8 mouse cellular contexts compared by ENCODE assay signal in genomic region chr14:54464293-54465005, GRCm38 (mm10). TPM values are rescaled to one million over a fixed set of nuclear protein-coding genes. Genes with fewer than 3 reads are reported as not detected.
A peak's percentile ranks its signal among the peaks of the same experiment; 100 is the strongest.
DNase-seq lines count a peak whose midpoint lies in the region; ATAC-seq and TF ChIP-seq lines count a peak whose summit lies in the region.

No protein-coding gene starts in this region.

- DNase-seq in A20 (ENCODE audit: low read depth, low spot score) (peak; percentile 94), WW6 (ENCODE audit: low read depth, low spot score) (peak; percentile 78)
- peak; percentile 61 for DNase-seq in gastrocnemius, postnatal 25 days
- peak; percentile 71 to 79 (median 71) for DNase-seq in liver, embryonic 14.5 days (ENCODE audit: low read depth in 3 of 3, low spot score in 3 of 3)
- peak; percentile 83 for DNase-seq in naive thymus-derived CD4-positive, alpha-beta T cell, adult 2 months (ENCODE audit: low read depth)
- peak; percentile 84 for DNase-seq in stomach, postnatal 0 days (ENCODE audit: low spot score)

- peak; percentile 88 for TF ChIP-seq CTCF in liver, embryonic 14.5 days (IDR thresholded peaks at IDR 0.05; ENCODE audit: low read depth)
- peak; percentile 80 for TF ChIP-seq CTCF in stomach, postnatal 0 days (IDR thresholded peaks at IDR 0.05; ENCODE audit: low read depth)

- peak overlapping the region; percentile 72 for H3K4me2 ChIP-seq in intestine, embryonic 15.5 days (replicated peaks)
- peak overlapping the region; percentile 70 for H3K4me2 ChIP-seq in liver, embryonic 14.5 days (ENCODE audit: low read depth)
- peak overlapping the region; percentile 84 for H3K4me2 ChIP-seq in stomach, postnatal 0 days (replicated peaks; ENCODE audit: low read depth)

- peaks cover 19% of the 10 kb centered on the region for H3K36me3 ChIP-seq in intestine, embryonic 15.5 days
- H3K36me3 ChIP-seq in liver, embryonic 14.5 days (replicated peaks; ENCODE audit: control insufficient read depth, insufficient read depth, low read depth) = peaks cover 20% of the 10 kb centered on the region
- H3K36me3 ChIP-seq in stomach, postnatal 0 days (ENCODE audit: control insufficient read depth, insufficient read depth, low read length) = peaks cover 21% of the 10 kb centered on the region

- H3K4me3 ChIP-seq in intestine, embryonic 15.5 days (replicated peaks) = peak overlapping the region; percentile 92
- H3K4me3 ChIP-seq in liver, embryonic 14.5 days (ENCODE audit: insufficient read depth in 1 of 2, low read depth in 2 of 2, low read length in 2 of 2) = peak overlapping the region; percentile 71 to 95
- H3K4me3 ChIP-seq in stomach, postnatal 0 days (ENCODE audit: low read depth, low read length) = peak overlapping the region; percentile 92

- no peaks in the 10 kb centered on the region for H3K27me3 ChIP-seq in intestine, embryonic 15.5 days (replicated peaks)
- no peaks in the 10 kb centered on the region for H3K27me3 ChIP-seq in liver, embryonic 14.5 days (ENCODE audit: control insufficient read depth, insufficient read depth, low read length)
- no peaks in the 10 kb centered on the region for H3K27me3 ChIP-seq in stomach, postnatal 0 days (ENCODE audit: control insufficient read depth, insufficient read depth, low read length)

- peak overlapping the region; percentile 78 for H3K9ac ChIP-seq in intestine, embryonic 15.5 days
- H3K9ac ChIP-seq in liver, embryonic 14.5 days (replicated peaks) = peak overlapping the region; percentile 84
- peak overlapping the region; percentile 92 for H3K9ac ChIP-seq in stomach, postnatal 0 days (ENCODE audit: low read length)

- peak; percentile 77 for ATAC-seq in common myeloid progenitor, adult 5-6 weeks (replicated peaks; ENCODE audit: low read depth, poor library complexity, severe bottlenecking)
- ATAC-seq in intestine, embryonic 15.5 days = peak; percentile 82
- peak; percentile 74 for ATAC-seq in liver, embryonic 14.5 days (ENCODE audit: insufficient read depth)
- ATAC-seq in stomach, postnatal 0 days (ENCODE audit: low FRiP score, low TSS enrichment) = peak; percentile 83

- TF ChIP-seq EP300 in liver, embryonic 14.5 days (IDR thresholded peaks at IDR 0.05; ENCODE audit: low read depth) = no peak
- TF ChIP-seq EP300 in stomach, postnatal 0 days (optimal IDR thresholded peaks at IDR 0.05) = no peak

- H3K27ac ChIP-seq in intestine, embryonic 15.5 days = peak overlapping the region; percentile 85
- H3K27ac ChIP-seq in liver, embryonic 14.5 days = peak overlapping the region; percentile 75
- peak overlapping the region; percentile 95 for H3K27ac ChIP-seq in stomach, postnatal 0 days (replicated peaks)

- no peaks in the 10 kb centered on the region for H3K9me3 ChIP-seq in intestine, embryonic 15.5 days
- no peaks in the 10 kb centered on the region for H3K9me3 ChIP-seq in liver, embryonic 14.5 days (ENCODE audit: control insufficient read depth, low read length)
- no peaks in the 10 kb centered on the region for H3K9me3 ChIP-seq in stomach, postnatal 0 days (ENCODE audit: control insufficient read depth, low read length)

- 0 out of 2 replicates have a peak, but pooled peaks cover 3% of the 10 kb centered on the region for H3K4me1 ChIP-seq in intestine, embryonic 15.5 days (replicated peaks)
- H3K4me1 ChIP-seq in liver, embryonic 14.5 days (replicated peaks; ENCODE audit: control insufficient read depth in 2 of 2, insufficient read depth in 2 of 2, low read length in 1 of 2) = peaks cover 13 to 14% of the 10 kb centered on the region in 2 experiments
- no peaks in the 10 kb centered on the region; the same call in 1 of the 2 replicates for H3K4me1 ChIP-seq in stomach, postnatal 0 days (replicated peaks; ENCODE audit: control insufficient read depth, insufficient read depth)

- under 1% methylated on average over 57 of the region's 57 CpGs for WGBS in intestine, embryonic 15.5 days
- under 1% methylated on average over 53 of the region's 57 CpGs for WGBS in liver, embryonic 14.5 days (ENCODE audit: insufficient replicate concordance)
- WGBS in stomach, postnatal 0 days = 1% methylated on average over 40 of the region's 57 CpGs

RNA-seq across cellular contexts. Expression of gene Lrp10, which starts 0.5 kb away (rescaled TPM):
- total RNA-seq in common myeloid progenitor, adult 5-6 weeks (2017) = 28.8 and 46.5 TPM in 2 replicates
- 10 to 100 TPM; 26.8 to 38.9 TPM for total RNA-seq in gastrocnemius, postnatal 25 days (2021)
- polyA plus RNA-seq in intestine, embryonic 15.5 days (2015; fragmentation: Nextera tagmentation; extraction: Ambion mirVana) = 57.2 and 60.6 TPM in 2 replicates
- polyA plus RNA-seq in liver, embryonic 14.5 days (2012; rRNA removed) = 12.8 and 12.9 TPM in 2 replicates
- 11.1 and 17.2 TPM in 2 replicates for polyA plus RNA-seq in liver, embryonic 14.5 days (2014; fragmentation: Nextera tagmentation; extraction: Ambion mirVana)
- 59.3 and 70.0 TPM in 2 replicates for polyA plus RNA-seq in stomach, postnatal 0 days (2015; fragmentation: Nextera tagmentation; extraction: Ambion mirVana)

RNA-seq across cellular contexts. Expression of gene Rem2, which starts 11.5 kb away (rescaled TPM):
- 0.53 and 1.7 TPM in 2 replicates for total RNA-seq in common myeloid progenitor, adult 5-6 weeks (2017)
- total RNA-seq in gastrocnemius, postnatal 25 days (2021) = not detected
- polyA plus RNA-seq in intestine, embryonic 15.5 days (2015; fragmentation: Nextera tagmentation; extraction: Ambion mirVana) = 1.6 and 1.9 TPM in 2 replicates
- 0.09 and 0.12 TPM in 2 replicates for polyA plus RNA-seq in liver, embryonic 14.5 days (2012; rRNA removed)
- 0.05 TPM in 1 of 2 replicates, not detected in the other for polyA plus RNA-seq in liver, embryonic 14.5 days (2014; fragmentation: Nextera tagmentation; extraction: Ambion mirVana)
- 0.47 and 0.59 TPM in 2 replicates for polyA plus RNA-seq in stomach, postnatal 0 days (2015; fragmentation: Nextera tagmentation; extraction: Ambion mirVana)

RNA-seq across cellular contexts. Expression of gene Mmp14, which starts 33.0 kb away (rescaled TPM):
- 12.5 and 18.6 TPM in 2 replicates for total RNA-seq in common myeloid progenitor, adult 5-6 weeks (2017)
- total RNA-seq in gastrocnemius, postnatal 25 days (2021) = 10 to 100 TPM; 15.8 to 17.1 TPM
- 110 and 112 TPM in 2 replicates for polyA plus RNA-seq in intestine, embryonic 15.5 days (2015; fragmentation: Nextera tagmentation; extraction: Ambion mirVana)
- 17.7 and 19.0 TPM in 2 replicates for polyA plus RNA-seq in liver, embryonic 14.5 days (2012; rRNA removed)
- polyA plus RNA-seq in liver, embryonic 14.5 days (2014; fragmentation: Nextera tagmentation; extraction: Ambion mirVana) = 14.4 and 15.5 TPM in 2 replicates
- 63.9 and 70.4 TPM in 2 replicates for polyA plus RNA-seq in stomach, postnatal 0 days (2015; fragmentation: Nextera tagmentation; extraction: Ambion mirVana)

RNA-seq across cellular contexts. Expression of gene Mrpl52, which starts 37.7 kb away (rescaled TPM):
- total RNA-seq in common myeloid progenitor, adult 5-6 weeks (2017) = 139 and 219 TPM in 2 replicates
- total RNA-seq in gastrocnemius, postnatal 25 days (2021) = 10 to 100 TPM; 94.2 to 95.6 TPM
- polyA plus RNA-seq in intestine, embryonic 15.5 days (2015; fragmentation: Nextera tagmentation; extraction: Ambion mirVana) = 270 and 308 TPM in 2 replicates
- polyA plus RNA-seq in liver, embryonic 14.5 days (2012; rRNA removed) = 107 and 177 TPM in 2 replicates
- 218 and 228 TPM in 2 replicates for polyA plus RNA-seq in liver, embryonic 14.5 days (2014; fragmentation: Nextera tagmentation; extraction: Ambion mirVana)
- polyA plus RNA-seq in stomach, postnatal 0 days (2015; fragmentation: Nextera tagmentation; extraction: Ambion mirVana) = 312 and 339 TPM in 2 replicates

RNA-seq across cellular contexts. Expression of gene Slc7a7, which starts 46.9 kb away (rescaled TPM):
- total RNA-seq in common myeloid progenitor, adult 5-6 weeks (2017) = 4.5 and 6.6 TPM in 2 replicates
- 1 to 10 TPM; 1.9 to 2.1 TPM for total RNA-seq in gastrocnemius, postnatal 25 days (2021)
- 51.0 and 56.3 TPM in 2 replicates for polyA plus RNA-seq in intestine, embryonic 15.5 days (2015; fragmentation: Nextera tagmentation; extraction: Ambion mirVana)
- 7.8 and 8.7 TPM in 2 replicates for polyA plus RNA-seq in liver, embryonic 14.5 days (2012; rRNA removed)
- polyA plus RNA-seq in liver, embryonic 14.5 days (2014; fragmentation: Nextera tagmentation; extraction: Ambion mirVana) = 4.9 and 6.2 TPM in 2 replicates
- 9.3 and 9.5 TPM in 2 replicates for polyA plus RNA-seq in stomach, postnatal 0 days (2015; fragmentation: Nextera tagmentation; extraction: Ambion mirVana)

Comparison
In these comparisons a context has a peak if more than half of its experiments do, and no peak if none do; other contexts are left out.
1. Peak in every context shown above with its lines: DNase-seq, ATAC-seq, H3K4me3 ChIP-seq and H3K27ac ChIP-seq.